Mouse (Mus musculus) stomach, embryonic 16.5 days (tissue): Measurements from ENCODE around the gene Lactbl1. TPM values are rescaled to one million over a fixed set of nuclear protein-coding genes. Genes with fewer than 3 reads are reported as not detected.

Experiments used
- ATAC-seq: fragments of 200-750 bp; cut with Nextera tagmentation; 2 replicates; pipeline ENCODE4 v1.8.0; 2017; ENCODE audit warnings: moderate number of reproducible peaks, moderate TSS enrichment; ENCODE audit not compliant: insufficient read depth, low FRiP score
- H3K27ac ChIP-seq: fragments of 300-500 bp; sonication (generic); 2 replicates; pipeline ENCODE4 v1.5.1; 2014; ENCODE audit warnings: low read length
- H3K27me3 ChIP-seq: fragments of 300-500 bp; sonication (generic); 2 replicates; pipeline ENCODE4 v1.6.1; 2014; ENCODE audit warnings: low read length, control low read depth, mixed read lengths; ENCODE audit not compliant: control insufficient read depth, insufficient read depth
- H3K36me3 ChIP-seq: fragments of 300-500 bp; sonication (generic); 2 replicates; pipeline ENCODE4 v1.6.1; 2014; ENCODE audit warnings: low read length; ENCODE audit not compliant: control insufficient read depth, insufficient read depth
- H3K4me1 ChIP-seq: fragments of 300-500 bp; sonication (generic); 2 replicates; pipeline ENCODE4 v1.6.1; 2014; ENCODE audit warnings: low read length, control low read depth, mixed read lengths; ENCODE audit not compliant: control insufficient read depth, insufficient read depth
- H3K4me2 ChIP-seq: fragments of 300-500 bp; sonication (generic); 2 replicates; pipeline ENCODE4 v1.6.1; 2014; ENCODE audit warnings: low read depth, low read length, mixed read lengths
- H3K4me3 ChIP-seq: fragments of 300-500 bp; sonication (generic); replicated peaks from 2 replicates; pipeline ENCODE4 v1.5.1; 2014; ENCODE audit warnings: mild to moderate bottlenecking, low read length
- H3K9ac ChIP-seq: fragments of 300-500 bp; sonication (generic); 2 replicates; pipeline ENCODE4 v1.6.1; 2014; ENCODE audit warnings: low read length
- H3K9me3 ChIP-seq: fragments of 300-500 bp; sonication (generic); replicated peaks from 2 replicates; pipeline ENCODE4 v1.6.1; 2016; ENCODE audit warnings: low read length, control low read depth; ENCODE audit not compliant: control insufficient read depth
- WGBS: fragments of 180-500 bp; shearing (Covaris S2); extraction: QIAGEN DNeasy Blood & Tissue Kit; methylation state at CpG from one replicate; pipeline ENCODE4 v1.1.7; 2014; 5-methylcytosine and 5-hydroxymethylcytosine counted together
- polyA plus RNA-seq: library from polyadenylated mRNA; unstranded; fragments of >200 nt; fragmentation: Nextera tagmentation; extraction: Ambion mirVana; gene quantifications from 2 replicates; pipeline ENCODE4 v1.2.1, GENCODE M21; 2015

The Lactbl1 gene
- polyA plus RNA-seq, 1 experiment from 2014 or later, result not detected

- H3K4me3 ChIP-seq, result no peak overlapping the region
- H3K36me3 ChIP-seq, result peaks cover 9% of the 10 kb centered on the region; the same call in 1 of the 2 replicates
- WGBS, result 57% methylated on average over 9 of the region's 9 CpGs
- no peak overlapping the region for H3K9ac ChIP-seq
- no peak overlapping the region for H3K4me2 ChIP-seq
- no peaks in the 10 kb centered on the region for H3K27me3 ChIP-seq
- H3K9me3 ChIP-seq, result no peaks in the 10 kb centered on the region; the same call in 1 of the 2 replicates
- ATAC-seq, result no peak
- H3K27ac ChIP-seq, result no peak overlapping the region
- H3K4me1 ChIP-seq, result no peaks in the 10 kb centered on the region
These were observed 42.6 kb downstream of the Lactbl1 start for GRCm38 (mm10) chr4:136665068-136665467.

GRCm38 (mm10) chr4:136666002-136666401, 43.6 kb downstream of the Lactbl1 start:
- no peak overlapping the region for H3K9ac ChIP-seq
- H3K4me1 ChIP-seq, result no peaks in the 10 kb centered on the region
- no peaks in the 10 kb centered on the region; the same call in 1 of the 2 replicates for H3K36me3 ChIP-seq
- H3K4me3 ChIP-seq, result no peak overlapping the region
- no peaks in the 10 kb centered on the region for H3K27me3 ChIP-seq
- 72% methylated on average over 4 of the region's 4 CpGs for WGBS
- no peak overlapping the region for H3K27ac ChIP-seq
- no peaks in the 10 kb centered on the region; the same call in 1 of the 2 replicates for H3K9me3 ChIP-seq
- no peak for ATAC-seq
- no peak overlapping the region for H3K4me2 ChIP-seq

GRCm38 (mm10) chr4:136667757-136668156, 45.3 kb downstream of the Lactbl1 start:
- H3K9me3 ChIP-seq, result no peaks in the 10 kb centered on the region; the same call in 1 of the 2 replicates
- no peak overlapping the region for H3K9ac ChIP-seq
- no peak overlapping the region for H3K27ac ChIP-seq
- H3K4me1 ChIP-seq, result no peaks in the 10 kb centered on the region
- no peaks in the 10 kb centered on the region; the same call in 1 of the 2 replicates for H3K36me3 ChIP-seq
- ATAC-seq, result no peak
- H3K4me2 ChIP-seq, result no peak overlapping the region
- H3K4me3 ChIP-seq, result no peak overlapping the region
- no peaks in the 10 kb centered on the region for H3K27me3 ChIP-seq
- 71% methylated on average over 10 of the region's 10 CpGs for WGBS

- Histone ChIP-seq H3K9ac (no peak overlapping the region), H3K27ac (no peak overlapping the region), H3K9me3 (no peaks in the 10 kb centered on the region), H3K4me2 (no peak overlapping the region), H3K4me1 (no peaks in the 10 kb centered on the region), H3K27me3 (no peaks in the 10 kb centered on the region), H3K36me3 (no peaks in the 10 kb centered on the region; the same call in 1 of the 2 replicates), H3K4me3 (no peak overlapping the region)
- ATAC-seq, result no peak
- 87% methylated on average over 19 of the region's 19 CpGs for WGBS
These were observed 50.1 kb downstream of the Lactbl1 start for GRCm38 (mm10) chr4:136672335-136673090.

DNA sequence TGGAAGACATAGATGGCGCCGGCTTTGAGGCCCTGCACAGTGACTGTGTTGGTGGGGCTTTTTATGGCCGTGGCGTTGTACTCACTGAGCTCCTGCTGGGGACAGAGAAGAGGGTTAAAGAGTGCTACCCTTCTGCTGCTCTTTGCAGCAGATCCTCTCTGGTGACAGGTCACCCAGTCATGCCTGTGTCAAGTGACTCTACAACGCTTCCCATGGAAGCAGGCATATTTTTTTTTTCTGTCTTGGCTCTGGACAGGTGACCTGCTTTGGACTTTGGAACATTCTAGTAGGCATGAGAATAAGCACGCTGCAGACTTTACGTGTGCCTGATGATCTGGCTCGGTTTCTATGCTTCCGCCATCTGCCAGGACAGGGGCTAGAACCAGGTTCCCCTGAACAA, 53.0 kb downstream of the Lactbl1 start:
- WGBS, result 89% methylated on average over 9 of the region's 9 CpGs
- no peak overlapping the region for H3K9ac ChIP-seq
- no peak overlapping the region for H3K4me3 ChIP-seq
- H3K9me3 ChIP-seq, result no peaks in the 10 kb centered on the region
- H3K4me1 ChIP-seq, result no peaks in the 10 kb centered on the region
- H3K27ac ChIP-seq, result no peak overlapping the region
- no peak overlapping the region for H3K4me2 ChIP-seq
- H3K36me3 ChIP-seq, result no peaks in the 10 kb centered on the region; the same call in 1 of the 2 replicates
- no peak for ATAC-seq
- no peaks in the 10 kb centered on the region for H3K27me3 ChIP-seq

DNA sequence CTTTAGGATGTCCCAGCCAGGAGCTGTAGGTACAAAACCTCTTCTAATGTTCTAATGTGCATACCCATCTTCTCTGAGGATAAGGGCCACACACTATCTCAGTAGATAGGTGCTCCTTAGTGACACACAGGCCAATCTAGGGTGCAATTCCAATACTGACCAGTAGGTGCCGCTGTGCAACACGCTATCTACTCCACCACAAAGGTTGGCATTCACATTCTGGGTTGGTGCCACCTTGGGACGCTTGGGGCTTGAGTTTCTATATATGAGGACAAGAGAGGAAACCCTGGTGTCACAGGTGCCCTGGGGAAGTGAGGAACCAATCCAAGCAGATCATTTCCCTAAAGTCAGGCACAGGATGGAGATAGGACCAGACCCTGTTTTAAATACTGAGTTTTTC, 56.1 kb downstream of the Lactbl1 start:
- H3K27ac ChIP-seq, result no peak overlapping the region
- WGBS, result 5% methylated on average over 3 of the region's 3 CpGs
- ATAC-seq, result no peak
- no peaks in the 10 kb centered on the region for H3K4me1 ChIP-seq
- H3K9me3 ChIP-seq, result no peaks in the 10 kb centered on the region
- H3K4me3 ChIP-seq, result no peak overlapping the region
- no peaks in the 10 kb centered on the region for H3K36me3 ChIP-seq
- no peaks in the 10 kb centered on the region for H3K27me3 ChIP-seq
- H3K4me2 ChIP-seq, result no peak overlapping the region
- no peak overlapping the region for H3K9ac ChIP-seq

- no peak for ATAC-seq
- no peak overlapping the region for H3K4me2 ChIP-seq
- H3K9ac ChIP-seq, result no peak overlapping the region
- no peak overlapping the region for H3K27ac ChIP-seq
- H3K36me3 ChIP-seq, result no peaks in the 10 kb centered on the region
- WGBS, result 62% methylated on average over 8 of the region's 8 CpGs
- no peaks in the 10 kb centered on the region for H3K4me1 ChIP-seq
- no peak overlapping the region for H3K4me3 ChIP-seq
- no peaks in the 10 kb centered on the region for H3K27me3 ChIP-seq
- no peaks in the 10 kb centered on the region for H3K9me3 ChIP-seq
These were observed 56.8 kb downstream of the Lactbl1 start for GRCm38 (mm10) chr4:136679221-136679620.

DNA sequence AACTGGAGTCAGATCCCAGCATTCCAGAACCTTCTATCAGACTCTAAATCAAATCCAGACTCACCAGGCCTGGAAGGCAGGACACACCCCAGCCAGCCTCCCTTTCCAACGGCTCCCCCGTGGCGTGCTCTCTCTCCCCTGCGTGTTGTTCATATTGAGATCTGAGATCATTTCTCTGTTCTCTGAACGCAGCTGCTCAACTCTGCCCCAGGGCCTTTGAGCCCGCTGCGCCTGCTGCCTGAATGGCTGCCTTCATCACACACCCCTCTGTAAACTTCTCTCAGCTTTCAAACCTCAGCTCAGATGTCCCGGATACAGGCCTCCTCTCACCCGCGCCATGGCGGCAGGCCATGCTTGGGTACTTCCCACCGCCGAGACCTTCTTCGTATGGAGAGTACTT, 58.2 kb downstream of the Lactbl1 start:
- 76% methylated on average over 14 of the region's 14 CpGs for WGBS
- no peak overlapping the region for H3K9ac ChIP-seq
- no peaks in the 10 kb centered on the region for H3K9me3 ChIP-seq
- ATAC-seq, result no peak
- H3K4me2 ChIP-seq, result no peak overlapping the region
- H3K27me3 ChIP-seq, result no peaks in the 10 kb centered on the region
- no peak overlapping the region for H3K4me3 ChIP-seq
- no peak overlapping the region for H3K27ac ChIP-seq
- no peaks in the 10 kb centered on the region for H3K36me3 ChIP-seq
- peaks cover 4% of the 10 kb centered on the region; the same call in 1 of the 2 replicates for H3K4me1 ChIP-seq

DNA sequence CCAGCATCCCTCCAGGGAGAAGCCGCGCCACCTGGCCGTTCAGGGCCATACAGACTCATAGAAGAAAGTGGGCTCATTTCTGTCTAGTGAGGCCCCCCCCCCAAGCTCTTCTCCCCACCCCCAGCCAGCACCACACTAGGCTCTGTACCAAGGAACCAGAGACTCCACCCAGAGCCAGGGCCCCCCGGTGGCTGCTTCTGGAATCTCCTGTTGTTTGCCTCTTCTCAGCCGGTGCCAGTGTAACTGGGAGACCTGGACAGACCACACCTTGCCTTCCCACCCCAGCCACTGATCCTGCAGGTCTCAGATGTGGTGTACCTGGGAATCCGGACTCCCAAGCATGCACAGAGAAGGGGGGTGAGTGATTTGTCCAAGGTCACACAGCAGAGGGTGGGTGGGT, 62.1 kb downstream of the Lactbl1 start:
- H3K4me2 ChIP-seq, result no peak overlapping the region
- no peak for ATAC-seq

More for the DNA sequence above, 62.1 kb downstream of the Lactbl1 start:
- Histone ChIP-seq H3K9me3 (no peaks in the 10 kb centered on the region), H3K9ac (no peak overlapping the region), H3K4me1 (peaks cover 6% of the 10 kb centered on the region; the same call in 1 of the 2 replicates), H3K27ac (no peak overlapping the region), H3K36me3 (no peaks in the 10 kb centered on the region), H3K4me3 (no peak overlapping the region), H3K27me3 (no peaks in the 10 kb centered on the region)
- 65% methylated on average over 6 of the region's 6 CpGs for WGBS
